Mouse (Mus musculus): ENCODE results near the gene Ptgs1.

DNA sequence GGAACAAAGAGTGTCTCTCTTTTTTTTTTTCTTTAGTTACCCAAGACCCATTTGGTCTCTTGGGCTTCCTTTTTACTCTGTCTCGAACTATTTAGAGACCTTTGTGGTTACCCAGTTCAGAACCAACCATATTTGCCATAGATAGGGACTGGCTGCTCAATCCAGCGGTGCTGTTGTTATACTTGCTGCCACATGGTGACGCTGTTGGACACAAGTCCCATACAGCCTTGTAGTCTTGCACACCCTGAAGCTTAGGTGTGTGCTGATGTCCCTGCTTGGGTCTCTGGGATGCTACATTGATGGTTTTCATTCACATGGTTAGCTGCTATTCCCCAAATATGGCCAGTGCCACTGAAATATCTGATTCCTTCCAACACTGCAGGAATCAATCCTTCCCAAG is 8.2 kb downstream of the Ptgs1 start:
- TF ChIP-seq POLR2A (IDR thresholded peaks at IDR 0.05; ENCODE audit: borderline replicate concordance, control insufficient read depth, low read depth, low read length) (no peak), CTCF (IDR thresholded peaks at IDR 0.05; ENCODE audit: control insufficient read depth, insufficient read depth, low read length) (no peak)

Data from bone marrow, adult 2 months (tissue).